Mouse (Mus musculus): ENCODE measurements around the gene Fgf8.

The Fgf8 gene

DNA sequence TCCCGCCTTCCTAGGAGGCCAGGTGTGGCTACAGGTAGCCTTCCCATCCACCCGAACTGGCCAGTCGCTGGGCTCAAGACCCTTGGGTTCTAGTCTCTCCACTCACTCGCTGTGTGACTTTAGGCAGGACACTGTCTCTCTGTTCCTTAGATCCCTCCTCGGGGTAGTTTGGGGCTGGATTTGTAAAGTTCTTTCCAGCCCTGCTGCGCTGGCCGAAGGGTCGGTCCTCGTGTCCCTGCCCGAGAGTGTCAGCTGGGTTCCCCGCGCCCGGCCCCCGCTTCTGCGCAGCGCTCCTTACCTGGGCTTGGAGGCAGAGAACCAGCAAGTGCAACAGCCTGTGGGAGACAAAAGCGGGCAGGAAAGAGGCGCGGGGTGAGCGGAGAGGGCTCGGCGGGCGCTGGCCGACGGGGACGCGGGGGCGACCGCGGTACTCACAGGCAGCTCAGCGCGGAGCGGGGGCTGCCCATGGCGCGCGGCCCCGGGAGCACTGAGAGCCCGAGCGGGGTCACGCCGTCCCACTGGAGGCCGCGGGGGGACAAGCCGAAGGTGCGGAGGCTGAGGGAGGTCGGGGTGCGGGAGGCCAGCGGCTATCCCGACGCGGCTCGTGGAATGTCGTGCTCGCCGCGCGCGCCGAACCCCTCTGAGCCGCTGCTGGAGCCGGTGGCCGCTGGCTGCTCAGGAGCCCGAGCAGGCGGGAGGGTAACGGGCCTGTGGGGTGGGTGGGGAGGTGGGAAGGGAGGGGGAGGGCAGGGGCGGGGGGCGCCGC lies at the start of gene Fgf8:
Fgf8 (minus strand) TSS at position 698 of the 766 bp plus-strand sequence.
- no peak for DNase-seq (ENCODE audit: low read depth, low spot score)

DNA sequence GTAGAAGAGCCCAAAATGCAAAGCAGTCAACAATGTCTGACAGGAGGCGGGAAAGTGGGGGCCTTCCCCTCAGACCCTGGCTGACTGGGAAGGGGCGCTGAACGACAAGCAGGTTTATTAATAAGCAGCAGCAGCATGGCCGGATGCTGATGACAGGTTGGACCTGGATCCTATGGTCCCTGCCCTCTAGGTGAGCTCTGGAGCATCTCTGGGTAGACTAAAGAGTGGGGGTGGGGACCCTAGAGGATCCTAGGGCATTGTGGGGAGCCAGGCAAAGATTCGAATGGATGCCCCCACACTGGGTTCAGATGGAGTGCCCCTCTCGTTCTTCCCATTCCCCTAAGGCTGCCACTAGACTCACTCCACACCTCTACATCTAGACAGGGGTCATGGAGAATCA lies 49.7 kb upstream of the Fgf8 start:
- DNase-seq (ENCODE audit: low read depth, low spot score), result no peak

DNA sequence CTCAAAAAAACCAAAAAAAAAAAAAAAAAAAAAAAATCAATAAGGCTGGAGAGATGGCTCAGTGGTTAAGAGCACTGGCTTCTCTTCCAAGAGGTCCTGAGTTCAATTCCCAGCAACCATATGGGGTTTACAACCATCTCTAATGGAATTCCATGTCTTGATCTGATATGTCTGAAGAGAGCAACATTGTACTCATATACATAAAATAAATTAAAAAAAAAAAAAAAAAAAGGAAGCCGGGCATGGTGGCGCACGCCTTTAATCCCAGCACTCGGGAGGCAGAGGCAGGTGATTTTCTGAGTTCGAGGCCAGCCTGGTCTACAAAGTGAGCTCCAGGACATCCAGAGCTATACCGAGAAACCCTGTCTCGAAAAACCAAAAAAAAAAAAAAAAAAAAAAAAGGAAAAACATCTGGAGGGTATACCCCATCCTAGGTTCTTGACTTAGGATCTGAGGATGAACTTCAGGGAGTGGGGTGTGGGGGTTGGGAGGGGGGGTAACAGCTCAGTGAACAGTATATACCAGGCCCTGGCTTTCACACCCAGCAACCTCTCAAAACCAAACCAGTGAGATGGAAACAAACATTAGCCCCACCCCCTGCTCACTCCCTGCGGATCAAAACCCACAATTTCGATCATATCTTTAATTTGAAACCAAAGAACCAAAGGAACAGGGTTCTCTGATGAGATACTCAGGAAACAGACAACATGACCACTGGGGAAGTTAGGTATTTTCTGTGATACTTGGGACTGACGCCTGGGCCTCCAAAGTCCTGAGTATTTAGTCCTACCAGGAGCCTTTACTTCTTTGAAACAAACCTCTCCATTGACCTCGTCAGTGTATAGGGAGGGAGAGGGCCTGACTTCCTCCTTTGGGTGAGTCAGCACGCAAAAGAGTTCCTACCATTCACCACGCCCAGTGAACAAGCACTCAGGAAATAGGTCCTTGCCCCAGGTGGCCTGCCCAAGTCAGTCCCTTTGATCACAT lies 47.5 kb upstream of the Fgf8 start:
- peak; percentile 82 for DNase-seq (ENCODE audit: low read depth, low spot score)

DNA sequence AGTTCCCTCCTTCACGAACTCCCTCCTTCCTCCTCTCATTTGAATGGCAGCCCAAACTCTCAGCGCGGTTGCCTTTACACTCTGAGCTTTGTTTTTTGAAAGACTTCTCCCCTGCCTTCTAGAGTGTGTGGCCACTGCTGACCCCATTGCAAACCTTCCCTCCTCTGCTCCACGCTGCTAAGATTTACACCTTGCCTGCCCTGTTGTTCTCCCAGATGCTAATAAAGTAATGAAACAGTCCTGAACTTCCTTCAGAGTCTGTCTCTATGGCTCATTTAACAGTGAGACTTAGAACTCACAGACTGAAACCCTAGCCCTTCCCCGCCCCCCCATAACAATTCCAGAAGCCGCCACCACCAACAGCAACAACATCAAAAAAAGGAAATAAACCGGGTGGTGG lies 46.6 kb upstream of the Fgf8 start:
- DNase-seq (ENCODE audit: low read depth, low spot score), result no peak

DNA sequence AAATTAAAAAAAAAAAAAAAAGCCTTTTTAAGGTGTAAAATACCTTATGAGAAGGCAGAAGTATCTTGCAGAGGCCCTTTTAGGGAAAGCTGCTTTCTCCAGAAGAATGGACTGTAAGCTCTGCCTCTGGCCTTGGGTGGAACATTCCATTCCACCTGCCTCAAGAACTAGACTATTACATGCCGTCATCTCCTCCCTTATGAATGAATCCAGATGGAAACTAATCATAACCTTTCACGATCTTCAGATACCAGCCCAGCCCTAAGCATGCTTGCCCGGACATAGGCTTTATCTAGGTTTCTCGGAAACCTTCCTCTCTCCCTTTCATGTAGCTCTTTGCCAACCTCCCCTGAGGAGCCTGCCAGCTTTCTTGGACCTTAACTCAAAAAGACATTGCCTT lies 45.6 kb upstream of the Fgf8 start:
- DNase-seq (ENCODE audit: low read depth, low spot score), result no peak

DNA sequence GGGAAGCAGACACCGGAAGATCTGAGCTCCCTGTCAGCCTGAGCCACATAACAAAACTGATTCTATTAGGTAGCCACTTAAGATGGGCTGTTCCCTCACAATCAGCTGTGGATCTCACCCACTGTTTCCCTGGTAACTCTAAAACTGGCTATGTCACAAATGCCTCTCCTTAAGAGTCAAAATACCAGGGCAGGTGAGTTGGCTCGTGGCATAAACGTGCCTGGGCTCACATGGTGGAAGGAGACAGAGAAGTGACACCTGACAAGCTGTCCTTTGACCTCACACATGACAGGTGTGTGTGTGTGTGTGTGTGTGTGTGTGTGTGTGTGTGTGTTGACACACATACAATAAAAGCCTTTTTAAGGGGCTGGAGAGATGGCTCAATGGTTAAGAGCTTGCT lies 44.7 kb upstream of the Fgf8 start:
- DNase-seq (ENCODE audit: low read depth, low spot score), result no peak

DNA sequence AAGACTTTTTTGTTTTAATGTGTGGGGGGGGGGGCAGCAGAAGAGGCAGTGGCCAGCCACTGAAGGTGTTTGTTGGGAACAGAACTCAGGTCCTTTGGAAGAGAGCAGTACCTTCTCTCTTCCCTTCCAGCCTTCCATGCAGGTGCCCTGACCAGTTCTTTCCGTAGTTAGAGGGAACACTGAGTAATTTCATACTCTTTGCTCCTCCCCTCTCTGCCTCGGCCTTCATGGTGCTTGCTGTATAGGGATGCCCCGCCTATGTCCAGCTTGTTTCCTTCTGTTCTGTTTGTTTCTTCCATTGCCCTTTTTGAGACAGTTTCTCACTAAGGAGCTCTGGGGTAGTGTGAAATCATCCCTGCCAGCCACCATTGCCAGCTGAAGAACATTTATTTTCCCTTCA lies 42.8 kb upstream of the Fgf8 start:
- DNase-seq (ENCODE audit: low read depth, low spot score), result no peak

DNA sequence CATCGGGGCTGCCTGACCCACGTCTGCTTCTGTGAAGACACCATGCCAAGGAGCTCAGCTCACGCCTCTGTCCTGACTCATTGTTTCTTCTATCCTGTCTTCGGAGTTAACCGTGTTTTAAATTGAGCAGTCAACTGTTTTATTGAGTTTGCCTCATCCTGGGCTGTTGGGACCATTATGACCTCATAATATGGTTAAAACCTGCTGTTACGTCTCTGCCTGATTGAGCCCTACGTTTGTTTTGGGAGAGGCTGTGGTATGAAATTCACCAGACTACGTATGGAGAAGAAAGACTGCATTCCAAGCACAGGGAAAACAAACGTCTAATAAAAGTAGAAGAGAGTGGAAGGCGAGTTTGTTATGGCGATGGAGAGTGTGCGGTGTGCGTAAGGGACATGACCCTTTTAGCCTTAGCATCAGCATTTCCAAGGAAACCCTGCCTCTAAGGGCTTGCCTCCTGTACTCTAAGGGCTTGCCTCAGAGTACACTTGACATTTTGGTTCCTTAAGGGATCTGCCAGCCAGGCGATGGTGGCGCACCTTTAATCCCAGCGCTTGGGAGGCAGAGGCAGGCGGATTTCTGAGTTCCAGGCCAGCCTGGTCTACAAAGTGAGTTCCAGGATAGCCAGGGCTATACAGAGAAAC lies 41.3 kb upstream of the Fgf8 start:
- no peak for DNase-seq (ENCODE audit: low read depth, low spot score)

DNA sequence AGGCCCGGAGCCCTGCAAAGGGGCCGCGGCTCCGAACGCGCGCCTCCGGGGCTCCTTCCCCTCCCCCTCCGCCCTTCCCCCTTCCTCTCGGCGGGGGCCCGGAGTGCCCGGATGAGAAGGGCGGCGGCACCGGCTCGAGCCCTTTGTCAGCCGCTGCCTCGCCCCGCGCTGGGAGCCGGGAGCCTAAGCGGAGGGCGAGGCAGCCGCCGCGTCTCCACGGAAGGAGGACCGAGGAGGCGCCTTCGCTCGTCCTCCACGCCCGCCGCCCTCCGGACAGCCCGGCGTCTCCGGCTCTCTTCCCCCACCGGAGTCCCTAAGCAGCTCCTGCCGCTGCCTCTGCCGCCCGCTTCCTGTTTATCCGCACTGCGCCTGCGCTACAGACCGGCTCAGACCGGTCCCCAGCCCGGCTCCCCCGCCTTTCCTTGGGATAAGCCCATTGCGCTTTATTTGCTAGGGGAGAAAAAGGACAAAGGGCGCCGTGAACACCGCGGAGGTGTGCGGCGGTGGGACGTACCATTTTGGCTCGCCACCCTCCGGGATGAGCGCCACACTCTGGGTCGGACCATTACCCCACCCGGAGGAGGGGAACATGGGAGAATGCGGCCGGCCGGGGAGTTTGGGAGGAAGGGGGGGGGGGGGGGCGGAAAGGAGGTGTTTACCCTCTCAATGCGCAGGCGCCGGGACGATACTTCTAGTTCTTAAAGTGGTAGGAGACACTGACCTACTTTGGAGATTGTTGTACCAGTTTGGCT lies 40.6 kb upstream of the Fgf8 start, which contains the start of gene Mgea5:
Mgea5 (minus strand) TSS at position 657 of the 752 bp plus-strand sequence.
- DNase-seq (ENCODE audit: low read depth, low spot score), result peak; percentile 99

DNA sequence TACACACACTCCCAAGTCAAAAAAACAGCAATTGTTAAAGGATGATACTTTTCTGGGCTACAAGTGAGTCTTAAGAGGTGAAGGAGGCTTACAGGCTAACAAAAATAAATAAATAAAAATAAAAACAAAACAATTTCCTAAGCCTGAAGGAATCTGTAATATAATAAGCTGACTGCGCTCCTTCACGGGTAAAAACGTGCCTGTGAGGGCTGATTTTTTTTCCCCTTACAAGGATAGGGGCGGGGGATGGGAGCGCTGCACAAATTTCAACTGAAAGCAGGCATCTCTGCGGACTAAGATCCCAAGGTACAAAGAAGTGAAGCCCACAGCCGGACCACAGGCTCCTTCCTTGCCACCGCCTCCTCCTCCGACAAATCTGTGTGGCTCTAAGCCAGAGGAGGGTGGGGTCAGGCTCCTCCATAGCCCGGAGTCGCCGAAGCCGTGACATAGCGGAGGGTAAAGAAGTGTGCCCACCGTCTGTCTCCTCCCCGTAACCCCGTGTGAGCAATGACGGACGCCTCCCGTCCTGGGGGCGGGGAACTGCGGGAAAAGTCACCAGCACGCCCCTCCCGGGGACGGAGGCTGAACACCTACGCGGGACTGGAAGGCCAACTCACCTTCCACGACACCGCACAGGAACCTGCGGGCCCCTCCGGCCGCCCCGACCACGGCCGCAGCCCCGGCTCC lies 39.7 kb upstream of the Fgf8 start:
- peak; percentile 85 for DNase-seq (ENCODE audit: low read depth, low spot score)

DNA sequence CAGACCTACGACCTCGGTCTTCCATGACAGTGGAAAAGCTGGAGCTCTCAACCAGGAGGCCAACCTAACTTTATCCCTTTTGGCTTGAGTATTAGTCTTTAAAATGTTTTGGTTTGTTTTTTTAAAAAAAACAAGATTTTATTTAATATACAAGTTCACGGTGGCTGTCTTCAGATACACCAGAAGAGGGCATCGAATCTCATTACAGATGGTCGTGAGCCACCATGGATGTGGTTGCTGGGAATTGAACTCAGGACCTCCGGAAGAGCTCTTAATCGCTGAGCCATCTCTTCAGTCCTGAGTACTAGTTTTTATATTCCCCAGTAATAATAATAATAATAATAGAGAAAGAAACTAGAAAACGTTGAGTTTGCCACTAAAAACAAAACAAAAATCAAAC lies 39.0 kb upstream of the Fgf8 start:
- peak; percentile 22 for DNase-seq (ENCODE audit: low read depth, low spot score)

DNA sequence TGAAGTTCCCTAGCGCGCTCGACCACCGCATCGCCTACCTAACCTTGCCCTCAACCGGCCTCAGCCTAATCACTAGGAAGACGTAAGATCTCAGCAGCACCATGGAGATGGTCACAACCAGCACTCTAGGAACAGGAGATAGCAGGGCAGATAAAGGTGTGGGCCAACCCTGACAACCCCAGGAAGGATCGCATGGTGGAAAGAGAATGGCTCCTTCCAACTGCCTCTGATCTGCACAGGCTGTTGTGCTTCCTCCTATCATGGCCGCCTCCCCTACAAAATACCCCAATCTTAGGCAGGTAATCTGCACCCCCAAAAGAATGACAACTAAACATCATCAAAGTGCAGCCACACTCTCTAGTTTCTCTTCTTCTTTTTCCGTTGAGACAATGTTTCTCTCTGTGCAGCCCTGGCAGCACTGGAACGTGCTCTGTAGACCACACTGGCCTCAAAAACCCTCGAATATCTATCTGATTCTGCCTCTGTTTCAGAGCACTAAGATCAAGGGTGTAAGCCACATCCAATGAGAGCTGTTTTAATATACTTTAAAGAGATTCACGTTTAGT lies 37.7 kb upstream of the Fgf8 start:
- peak; percentile 71 for DNase-seq (ENCODE audit: low read depth, low spot score)

DNA sequence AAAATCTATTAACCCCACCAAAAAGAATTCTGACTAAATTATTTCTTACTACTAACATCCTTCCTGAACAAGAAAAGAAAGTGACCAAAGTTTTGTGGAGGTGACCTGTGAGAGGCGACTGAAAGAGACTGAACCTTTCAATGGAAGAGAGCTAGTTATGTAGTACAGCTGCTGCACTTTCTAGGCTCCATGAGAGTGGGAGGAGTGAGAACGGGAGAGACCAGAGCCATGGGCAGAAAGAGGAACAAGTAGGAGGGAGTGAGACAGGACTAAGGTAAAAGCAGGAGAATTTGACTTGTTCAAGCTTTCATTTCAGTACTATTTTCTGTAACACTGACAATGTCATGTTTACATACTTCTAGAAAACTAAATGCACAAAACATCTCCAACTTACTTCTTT lies 32.8 kb upstream of the Fgf8 start:
- no peak for DNase-seq (ENCODE audit: low read depth, low spot score)

DNA sequence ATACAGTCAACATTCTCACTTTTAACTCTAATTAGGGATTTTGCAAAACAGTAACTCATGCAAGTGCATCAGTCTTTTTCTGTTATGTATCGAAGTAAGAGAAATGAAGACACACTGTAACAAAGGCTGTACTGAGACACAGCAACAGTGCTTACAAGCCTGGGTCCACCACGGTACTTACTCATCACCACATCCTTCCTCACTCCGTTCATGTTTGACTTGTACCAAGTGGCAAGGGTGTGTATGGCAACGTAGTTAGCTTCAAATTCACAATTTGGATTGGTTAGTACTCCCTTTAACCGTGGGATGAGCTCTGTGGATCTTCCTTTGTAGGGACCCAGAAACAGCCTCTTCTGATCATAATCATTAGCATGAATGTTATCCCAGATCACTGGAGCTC lies 28.8 kb upstream of the Fgf8 start:
- no peak for DNase-seq (ENCODE audit: low read depth, low spot score)

DNA sequence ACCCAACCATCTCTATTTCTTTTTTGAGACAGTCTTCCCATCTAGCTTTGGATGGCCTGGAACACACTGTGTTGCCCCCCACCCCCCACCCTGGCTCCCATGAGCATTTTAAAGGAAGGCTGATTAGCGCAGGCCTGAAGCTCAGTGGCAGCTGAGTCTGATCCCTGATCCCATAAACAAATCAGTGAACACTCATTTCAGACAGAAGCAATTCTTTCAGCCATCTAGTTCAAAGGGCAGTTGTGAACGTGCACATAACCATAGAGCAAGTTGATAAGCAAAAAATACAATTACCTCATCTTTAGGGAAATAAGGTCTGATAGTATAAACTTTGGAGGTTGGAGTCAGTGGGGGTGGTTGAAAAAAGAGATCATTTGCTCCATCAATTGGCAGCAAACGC lies 18.1 kb upstream of the Fgf8 start:
- DNase-seq (ENCODE audit: low read depth, low spot score), result no peak

DNA sequence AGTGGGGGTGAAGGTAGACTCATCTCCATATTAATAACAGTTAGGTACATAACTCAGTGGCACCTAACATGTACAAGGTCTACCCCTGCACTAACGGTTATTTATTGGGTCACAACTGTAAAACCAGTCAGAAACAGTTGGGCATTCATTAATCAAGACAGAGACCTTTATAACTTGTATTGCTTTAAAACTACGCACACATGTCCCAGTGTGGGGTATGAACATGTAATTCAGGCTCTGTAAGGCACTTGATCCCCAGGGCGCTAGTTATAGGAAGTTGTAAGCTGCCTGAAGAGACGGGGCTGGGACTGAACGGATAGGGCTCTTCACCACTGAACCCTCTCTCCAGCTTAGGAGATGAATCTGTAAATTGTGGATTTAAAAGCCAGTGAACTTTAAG lies 16.0 kb upstream of the Fgf8 start:
- no peak for DNase-seq (ENCODE audit: low read depth, low spot score)

DNA sequence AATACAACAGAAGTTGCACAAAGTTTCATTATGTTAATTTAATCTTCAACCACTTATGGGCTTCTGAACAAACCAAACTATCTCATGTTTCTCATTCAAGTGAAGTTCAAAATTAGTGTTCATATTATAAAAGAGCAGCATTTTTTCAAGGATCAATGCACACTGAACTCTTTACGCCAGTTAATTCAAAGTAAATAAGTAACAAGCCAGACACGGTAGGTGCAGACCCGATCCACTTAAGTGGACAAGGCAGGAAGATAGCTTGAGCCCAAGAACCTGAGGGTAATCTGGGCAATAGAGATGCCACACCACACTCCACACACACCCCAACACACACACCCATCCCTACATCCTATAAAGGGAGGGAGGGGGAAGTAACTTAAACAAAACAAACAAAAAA lies 10.8 kb upstream of the Fgf8 start:
- no peak for DNase-seq (ENCODE audit: low read depth, low spot score)

DNA sequence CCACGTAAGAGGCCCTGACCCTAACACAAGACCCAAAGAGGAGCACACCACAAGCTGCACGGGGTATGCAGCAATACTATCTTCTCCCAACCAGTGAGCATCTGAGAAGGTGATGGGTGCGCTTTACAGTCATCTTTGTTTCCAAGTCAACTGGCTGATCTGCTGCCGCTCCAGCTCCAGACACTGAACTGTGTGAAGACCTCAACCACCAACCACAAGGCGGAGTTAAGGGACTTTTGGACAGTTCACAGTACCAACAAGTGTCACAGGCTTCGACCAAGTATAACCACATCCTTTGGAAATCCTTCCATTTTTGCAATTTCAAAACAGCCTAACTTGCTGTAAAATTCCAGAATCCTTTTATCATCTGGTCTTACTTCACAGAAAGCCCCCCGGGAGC lies 9.2 kb upstream of the Fgf8 start:
- no peak for DNase-seq (ENCODE audit: low read depth, low spot score)

DNA sequence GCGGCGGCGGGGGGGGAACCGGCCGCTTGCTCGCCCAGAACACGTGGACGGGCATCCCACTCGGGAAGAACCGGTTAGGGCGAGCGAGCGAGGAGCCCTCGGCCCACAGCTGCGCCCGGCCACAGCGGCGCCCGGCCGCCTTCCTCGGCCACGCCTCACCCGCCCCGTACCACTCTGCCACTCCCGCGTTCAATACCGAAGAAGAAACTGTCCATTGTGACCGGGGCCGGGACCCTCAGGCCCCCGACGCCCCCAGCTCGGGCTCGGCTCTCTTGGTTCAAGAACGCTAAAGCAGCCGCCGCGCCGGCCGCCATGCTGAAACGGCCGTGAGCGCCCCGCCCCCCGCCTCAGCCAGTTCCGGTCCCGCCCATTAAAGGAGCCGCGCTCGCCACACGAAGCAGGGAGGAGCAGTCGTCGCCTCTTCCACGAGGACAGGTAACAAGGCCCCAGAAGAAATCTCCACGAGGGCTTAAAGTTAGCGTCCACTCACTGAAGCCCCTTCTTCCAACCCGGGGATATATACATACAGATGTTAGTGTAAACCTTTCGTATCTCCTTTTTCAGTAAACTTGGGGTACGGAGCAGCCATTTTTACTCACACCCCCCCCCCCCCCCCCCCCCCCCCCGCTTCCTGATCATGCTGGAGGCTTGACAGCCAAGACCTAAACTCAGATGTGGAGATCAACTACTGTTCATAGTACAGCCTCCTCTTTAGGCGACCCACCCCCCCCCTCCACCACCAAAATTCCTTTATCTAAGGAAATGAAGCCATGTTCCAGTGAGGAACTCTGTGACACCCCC lies 6.7 kb upstream of the Fgf8 start, which contains the start of gene Npm3:
Npm3 (minus strand) TSS at position 349 of the 801 bp plus-strand sequence.
- DNase-seq (ENCODE audit: low read depth, low spot score), result peak; percentile 93
